ENCODE assay signal across 8 mouse cellular contexts in the genomic region with DNA sequence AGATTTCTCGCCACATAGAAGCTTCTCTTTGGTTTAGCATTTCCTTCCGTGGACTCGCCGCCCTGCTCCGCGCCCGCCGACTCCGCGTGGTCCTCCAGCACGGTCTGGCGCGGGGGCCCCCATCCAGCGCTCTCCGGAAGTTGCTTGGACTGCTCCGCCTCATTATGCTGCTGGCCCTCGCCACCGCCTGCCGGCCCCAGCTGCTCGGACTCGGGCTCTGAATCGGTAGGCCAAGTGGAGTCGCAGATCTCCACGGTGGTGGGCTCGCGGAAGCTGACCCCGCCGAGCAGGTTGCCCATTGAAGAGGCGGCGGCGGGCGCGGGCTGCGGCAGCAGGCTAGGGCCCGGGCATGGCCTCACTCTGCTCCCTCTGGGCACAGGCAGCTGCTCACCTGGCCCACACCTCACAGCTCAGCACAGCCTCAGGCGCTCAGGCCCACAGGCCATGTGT. TPM values are rescaled to one million over a fixed set of nuclear protein-coding genes. Genes with fewer than 3 reads are reported as not detected.
DNase-seq lines count a peak whose midpoint lies in the region; ATAC-seq and TF ChIP-seq lines count a peak whose summit lies in the region.

No protein-coding gene starts in this region.

- WGBS in heart, embryonic 10.5 days, result 4% methylated on average over 36 of the region's 36 CpGs
- 3% methylated on average over 36 of the region's 36 CpGs for WGBS in heart, adult 2 months
- WGBS in embryonic facial prominence, embryonic 12.5 days, result 2% methylated on average over 36 of the region's 36 CpGs
- WGBS in hindbrain, embryonic 14.5 days, result 11% methylated on average over 36 of the region's 36 CpGs
- WGBS in liver, adult 2 months, result 4% methylated on average over 36 of the region's 36 CpGs
- 3% methylated on average over 36 of the region's 36 CpGs for WGBS in neural tube, embryonic 14.5 days

- no peak for TF ChIP-seq POLR2A in heart, adult 2 months (IDR thresholded peaks at IDR 0.05; ENCODE audit: insufficient read depth, low read depth, low read length)
- TF ChIP-seq POLR2A in liver, adult 2 months (IDR thresholded peaks at IDR 0.05; ENCODE audit: extremely low read depth, insufficient read depth, low read length), result no peak

- peak; percentile 92 for ATAC-seq in embryonic facial prominence, embryonic 12.5 days (ENCODE audit: insufficient number of reproducible peaks, insufficient read depth, low FRiP score, low TSS enrichment)
- ATAC-seq in hindbrain, embryonic 14.5 days (ENCODE audit: low FRiP score), result peak; percentile 98
- ATAC-seq in neural tube, embryonic 14.5 days (ENCODE audit: low read depth), result peak; percentile 98

- no peak overlapping the region for H3K9ac ChIP-seq in heart, adult 2 months (ENCODE audit: low read depth, low read length)
- peak overlapping the region; percentile 59; the same call in 1 of the 2 replicates for H3K9ac ChIP-seq in embryonic facial prominence, embryonic 12.5 days
- peak overlapping the region; percentile 69 for H3K9ac ChIP-seq in hindbrain, embryonic 14.5 days
- peak overlapping the region; percentile 29; the same call in 1 of the 2 replicates for H3K9ac ChIP-seq in liver, adult 2 months (ENCODE audit: low read depth, low read length)
- peak overlapping the region; percentile 72 for H3K9ac ChIP-seq in neural tube, embryonic 14.5 days (replicated peaks; ENCODE audit: low read depth, low read length)

- H3K79me2 ChIP-seq in heart, adult 2 months (replicated peaks; ENCODE audit: control insufficient read depth, insufficient read depth, low read length), result no peaks in the 10 kb centered on the region
- H3K79me2 ChIP-seq in liver, adult 2 months (ENCODE audit: control insufficient read depth, insufficient read depth, low read length), result no peaks in the 10 kb centered on the region

- H3K36me3 ChIP-seq in heart, embryonic 10.5 days, result no peaks in the 10 kb centered on the region
- no peaks in the 10 kb centered on the region for H3K36me3 ChIP-seq in heart, adult 2 months (ENCODE audit: control insufficient read depth, insufficient read depth, low read length)
- no peaks in the 10 kb centered on the region for H3K36me3 ChIP-seq in embryonic facial prominence, embryonic 12.5 days
- H3K36me3 ChIP-seq in hindbrain, embryonic 14.5 days (replicated peaks; ENCODE audit: control insufficient read depth, insufficient read depth), result no peaks in the 10 kb centered on the region
- H3K36me3 ChIP-seq in liver, adult 2 months (ENCODE audit: control insufficient read depth, insufficient read depth, low read length), result no peaks in the 10 kb centered on the region
- no peaks in the 10 kb centered on the region for H3K36me3 ChIP-seq in neural tube, embryonic 14.5 days (ENCODE audit: control insufficient read depth, insufficient read depth, low read length)

- peak overlapping the region; percentile 64 for H3K4me3 ChIP-seq in heart, embryonic 10.5 days
- H3K4me3 ChIP-seq in heart, adult 2 months, result no peak overlapping the region
- H3K4me3 ChIP-seq in embryonic facial prominence, embryonic 12.5 days, result peak overlapping the region; percentile 49
- H3K4me3 ChIP-seq in hindbrain, embryonic 14.5 days (replicated peaks; ENCODE audit: low read length), result peak overlapping the region; percentile 50
- peak overlapping the region; percentile 35; the same call in 1 of the 2 replicates for H3K4me3 ChIP-seq in liver, adult 2 months (ENCODE audit: insufficient read depth, low read depth, low read length)
- H3K4me3 ChIP-seq in neural tube, embryonic 14.5 days (ENCODE audit: low read depth, low read length), result peak overlapping the region; percentile 45

- H3K27ac ChIP-seq in heart, embryonic 10.5 days, result peak overlapping the region; percentile 83
- H3K27ac ChIP-seq in heart, adult 2 months, result no peak overlapping the region
- H3K27ac ChIP-seq in embryonic facial prominence, embryonic 12.5 days, result no peak overlapping the region
- no peak overlapping the region for H3K27ac ChIP-seq in hindbrain, embryonic 14.5 days
- no peak overlapping the region for H3K27ac ChIP-seq in liver, adult 2 months (replicated peaks; ENCODE audit: insufficient read depth, low read depth, low read length)
- no peak overlapping the region for H3K27ac ChIP-seq in neural tube, embryonic 14.5 days (ENCODE audit: low read depth, low read length)

- H3K4me2 ChIP-seq in embryonic facial prominence, embryonic 12.5 days (replicated peaks), result peak overlapping the region; percentile 69
- peak overlapping the region; percentile 79 for H3K4me2 ChIP-seq in hindbrain, embryonic 14.5 days (replicated peaks)
- peak overlapping the region; percentile 77 for H3K4me2 ChIP-seq in neural tube, embryonic 14.5 days (ENCODE audit: low read depth, low read length)

- DNase-seq in heart, embryonic 10.5 days (ENCODE audit: low spot score), result peak; percentile 77
- no peak for DNase-seq in heart, adult 2 months
- DNase-seq in R1 (ENCODE audit: low read depth, low spot score), result peak; percentile 60
- peak; percentile 66 for DNase-seq in hindbrain, embryonic 14.5 days (ENCODE audit: low spot score)
- DNase-seq in liver, adult 2 months (ENCODE audit: extremely low read depth, low read depth, low spot score), result no peak
- no peak for DNase-seq in spleen, postnatal 14 days (ENCODE audit: low spot score in 2 of 2)

- H3K9me3 ChIP-seq in heart, embryonic 10.5 days, result no peaks in the 10 kb centered on the region
- H3K9me3 ChIP-seq in embryonic facial prominence, embryonic 12.5 days, result no peaks in the 10 kb centered on the region
- H3K9me3 ChIP-seq in hindbrain, embryonic 14.5 days (ENCODE audit: control insufficient read depth, low read length), result no peaks in the 10 kb centered on the region
- H3K9me3 ChIP-seq in neural tube, embryonic 14.5 days (ENCODE audit: control insufficient read depth, low read length), result no peaks in the 10 kb centered on the region

- TF ChIP-seq EP300 in heart, adult 2 months (IDR thresholded peaks at IDR 0.05; ENCODE audit: insufficient read depth, low read depth, low read length), result no peak

- intact Hi-C loops in heart, adult 2 months (cut with DNase I), result no loop called here

- H3K4me1 ChIP-seq in heart, embryonic 10.5 days, result no peaks in the 10 kb centered on the region
- H3K4me1 ChIP-seq in heart, adult 2 months (ENCODE audit: control insufficient read depth, insufficient read depth, low read length), result no peaks in the 10 kb centered on the region
- no peaks in the 10 kb centered on the region for H3K4me1 ChIP-seq in embryonic facial prominence, embryonic 12.5 days
- no peaks in the 10 kb centered on the region for H3K4me1 ChIP-seq in hindbrain, embryonic 14.5 days (replicated peaks; ENCODE audit: control insufficient read depth, insufficient read depth, low read length)
- no peaks in the 10 kb centered on the region for H3K4me1 ChIP-seq in liver, adult 2 months (ENCODE audit: control insufficient read depth, insufficient read depth, low read length)
- H3K4me1 ChIP-seq in neural tube, embryonic 14.5 days (ENCODE audit: control insufficient read depth, insufficient read depth, low read length), result no peaks in the 10 kb centered on the region

- H3K27me3 ChIP-seq in heart, embryonic 10.5 days (ENCODE audit: insufficient read depth, poor library complexity, severe bottlenecking), result no peaks in the 10 kb centered on the region
- H3K27me3 ChIP-seq in heart, adult 2 months (ENCODE audit: control insufficient read depth, insufficient read depth, low read length), result no peaks in the 10 kb centered on the region
- no peaks in the 10 kb centered on the region for H3K27me3 ChIP-seq in embryonic facial prominence, embryonic 12.5 days
- no peaks in the 10 kb centered on the region for H3K27me3 ChIP-seq in hindbrain, embryonic 14.5 days (ENCODE audit: control insufficient read depth, insufficient read depth, low read length)
- no peaks in the 10 kb centered on the region for H3K27me3 ChIP-seq in liver, adult 2 months (ENCODE audit: control insufficient read depth, insufficient read depth, low read length)
- H3K27me3 ChIP-seq in neural tube, embryonic 14.5 days (ENCODE audit: control insufficient read depth, insufficient read depth, low read length), result no peaks in the 10 kb centered on the region

- no peak for TF ChIP-seq CTCF in heart, adult 2 months (IDR thresholded peaks at IDR 0.05)
- TF ChIP-seq CTCF in liver, adult 2 months (IDR thresholded peaks at IDR 0.05; ENCODE audit: low read depth, low read length), result no peak

RNA-seq across cellular contexts. Expression of a gene that starts 14.5 kb away (rescaled TPM):
- not detected in 2 replicates for polyA plus RNA-seq in heart, embryonic 10.5 days (2016; fragmentation: Nextera tagmentation; extraction: Ambion mirVana)
- total RNA-seq in heart, adult 2 months (2021), result not detected
- not detected in 2 replicates for polyA plus RNA-seq in heart, adult 2 months (2012; rRNA removed)
- polyA plus RNA-seq in embryonic facial prominence, embryonic 12.5 days (2016; fragmentation: Nextera tagmentation; extraction: Ambion mirVana), result not detected in 2 replicates
- 0.03 TPM in 1 of 2 replicates, not detected in the other for polyA plus RNA-seq in hindbrain, embryonic 14.5 days (2014; fragmentation: Nextera tagmentation; extraction: Ambion mirVana)
- total RNA-seq in liver, adult 2 months (2014; rRNA removed), result not detected in 2 replicates
- polyA plus RNA-seq in liver, adult 2 months (2012; rRNA removed), result not detected in 2 replicates
- polyA plus RNA-seq in neural tube, embryonic 14.5 days (2014; fragmentation: Nextera tagmentation; extraction: Ambion mirVana), result 0.04 and 0.05 TPM in 2 replicates

RNA-seq across cellular contexts. Expression of a gene that starts 26.9 kb away (rescaled TPM):
- polyA plus RNA-seq in heart, embryonic 10.5 days (2016; fragmentation: Nextera tagmentation; extraction: Ambion mirVana), result not detected in 2 replicates
- not detected for total RNA-seq in heart, adult 2 months (2021)
- polyA plus RNA-seq in heart, adult 2 months (2012; rRNA removed), result not detected in 2 replicates
- 0.15 TPM in 1 of 2 replicates, not detected in the other for polyA plus RNA-seq in embryonic facial prominence, embryonic 12.5 days (2016; fragmentation: Nextera tagmentation; extraction: Ambion mirVana)
- polyA plus RNA-seq in hindbrain, embryonic 14.5 days (2014; fragmentation: Nextera tagmentation; extraction: Ambion mirVana), result 0.24 and 0.31 TPM in 2 replicates
- not detected in 2 replicates for total RNA-seq in liver, adult 2 months (2014; rRNA removed)
- not detected in 2 replicates for polyA plus RNA-seq in liver, adult 2 months (2012; rRNA removed)
- 0.14 and 0.33 TPM in 2 replicates for polyA plus RNA-seq in neural tube, embryonic 14.5 days (2014; fragmentation: Nextera tagmentation; extraction: Ambion mirVana)

RNA-seq across cellular contexts. Expression of a gene that starts 40.8 kb away (rescaled TPM):
- polyA plus RNA-seq in heart, embryonic 10.5 days (2016; fragmentation: Nextera tagmentation; extraction: Ambion mirVana), result not detected in 2 replicates
- not detected for total RNA-seq in heart, adult 2 months (2021)
- polyA plus RNA-seq in heart, adult 2 months (2012; rRNA removed), result not detected in 2 replicates
- polyA plus RNA-seq in embryonic facial prominence, embryonic 12.5 days (2016; fragmentation: Nextera tagmentation; extraction: Ambion mirVana), result not detected in 2 replicates
- 0.03 and 0.05 TPM in 2 replicates for polyA plus RNA-seq in hindbrain, embryonic 14.5 days (2014; fragmentation: Nextera tagmentation; extraction: Ambion mirVana)
- total RNA-seq in liver, adult 2 months (2014; rRNA removed), result not detected in 2 replicates
- not detected in 2 replicates for polyA plus RNA-seq in liver, adult 2 months (2012; rRNA removed)
- polyA plus RNA-seq in neural tube, embryonic 14.5 days (2014; fragmentation: Nextera tagmentation; extraction: Ambion mirVana), result 0.05 TPM in 1 of 2 replicates, not detected in the other

Comparison
In these comparisons a context has a peak if more than half of its experiments do, and no peak if none do; other contexts are left out.
1. DNase-seq: peak in heart, embryonic 10.5 days (single experiment), R1 (single experiment) and hindbrain, embryonic 14.5 days (single experiment); none in heart, adult 2 months (0 of 2), liver, adult 2 months (single experiment) and spleen, postnatal 14 days (0 of 2).
2. Peak in every context shown above with its lines, with median percentiles within 50 percentile points of each other: ATAC-seq and H3K4me2 ChIP-seq.